Mouse (Mus musculus) testis, adult 2 months (tissue): ENCODE data around the gene Tmem245. TPM values are rescaled to one million over a fixed set of nuclear protein-coding genes. Genes with fewer than 3 reads are reported as not detected.

Experiments
- H3K27ac ChIP-seq: fragments of 200-500 bp; 2 replicates; pipeline ENCODE4 v1.5.1; 2012; ENCODE audit warnings: low read depth, low read length; ENCODE audit not compliant: control insufficient read depth, insufficient read depth
- H3K27me3 ChIP-seq: fragments of 200-500 bp; 2 replicates; pipeline ENCODE4 v1.6.1; 2012; ENCODE audit warnings: mild to moderate bottlenecking, low read length, moderate library complexity; ENCODE audit not compliant: control insufficient read depth, insufficient read depth
- H3K36me3 ChIP-seq: fragments of 200-500 bp; 2 replicates; pipeline ENCODE4 v1.6.1; 2012; ENCODE audit warnings: mild to moderate bottlenecking, low read length; ENCODE audit not compliant: control insufficient read depth, insufficient read depth
- H3K4me1 ChIP-seq: fragments of 200-500 bp; 2 replicates; pipeline ENCODE4 v1.6.1; 2012; ENCODE audit warnings: low read length; ENCODE audit not compliant: control insufficient read depth, insufficient read depth
- H3K4me3 ChIP-seq: fragments of 200-500 bp; 2 replicates; pipeline ENCODE4 v1.5.1; 2012; ENCODE audit warnings: low read depth, mild to moderate bottlenecking, low read length, moderate library complexity, mixed read lengths; ENCODE audit not compliant: control insufficient read depth
- CTCF ChIP-seq: fragments of 200-500 bp; IDR thresholded peaks from 2 replicates; pipeline ENCODE4 v1.5.1; 2012; ENCODE audit warnings: low read depth, mild to moderate bottlenecking, inconsistent platforms, low read length, moderate library complexity; ENCODE audit not compliant: control insufficient read depth, insufficient read depth, insufficient replicate concordance
- POLR2A ChIP-seq: fragments of 200-500 bp; IDR thresholded peaks from 2 replicates; pipeline ENCODE4 v1.6.1; 2012; ENCODE audit warnings: low read depth, mild to moderate bottlenecking, inconsistent platforms, low read length, moderate library complexity; ENCODE audit not compliant: control insufficient read depth
- polyA plus RNA-seq: library from polyadenylated mRNA; depleted of rRNA; stranded (reverse); fragments of >200 nt; gene quantifications from 2 replicates; pipeline ENCODE4 v1.2.3, GENCODE M21; 2012

Gene Tmem245
- polyA plus RNA-seq, 1 experiment, result 3.9 TPM

DNA sequence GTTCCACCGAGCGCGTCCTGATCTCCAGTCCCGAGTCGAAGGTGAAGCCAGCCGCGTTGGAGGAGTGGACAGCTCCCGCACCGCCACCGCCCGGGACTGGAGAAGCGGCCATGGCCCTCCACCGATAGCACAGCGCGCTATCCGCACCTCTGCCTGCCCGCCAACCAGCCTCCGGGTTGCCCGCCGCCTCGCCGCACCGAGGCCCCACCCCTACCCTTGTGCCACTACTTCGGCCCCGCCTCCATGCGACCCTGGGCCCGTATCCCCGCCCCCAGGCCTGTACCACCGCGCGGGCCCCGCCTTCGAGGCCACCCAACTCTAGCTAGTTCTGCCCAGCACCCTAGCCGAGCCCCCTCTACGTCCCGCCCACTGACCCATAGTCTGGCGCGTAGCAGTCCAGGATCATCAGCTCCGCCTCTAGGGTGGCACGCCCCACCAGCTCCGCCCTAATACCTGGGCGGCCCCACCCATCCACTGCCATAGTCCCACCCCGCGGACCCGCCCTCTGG lies 82.2 kb downstream of the Tmem245 start, which contains the start of gene Ctnnal1:
Gene Ctnnal1 (minus strand): TSS at position 186 of the 509 bp plus-strand sequence.
- H3K4me3 ChIP-seq, result peak within 1 kb of the TSS; percentile 91
- H3K27me3 ChIP-seq, result no peaks in the 10 kb centered on the region
- TF ChIP-seq CTCF (no peak), POLR2A (peak; percentile 45; the same call in 1 of the 2 replicates)
- peak within 1 kb of the TSS; percentile 72 for H3K27ac ChIP-seq
- peaks cover 10% of the 10 kb centered on the region for H3K4me1 ChIP-seq
- no peaks in the 10 kb centered on the region for H3K36me3 ChIP-seq

DNA sequence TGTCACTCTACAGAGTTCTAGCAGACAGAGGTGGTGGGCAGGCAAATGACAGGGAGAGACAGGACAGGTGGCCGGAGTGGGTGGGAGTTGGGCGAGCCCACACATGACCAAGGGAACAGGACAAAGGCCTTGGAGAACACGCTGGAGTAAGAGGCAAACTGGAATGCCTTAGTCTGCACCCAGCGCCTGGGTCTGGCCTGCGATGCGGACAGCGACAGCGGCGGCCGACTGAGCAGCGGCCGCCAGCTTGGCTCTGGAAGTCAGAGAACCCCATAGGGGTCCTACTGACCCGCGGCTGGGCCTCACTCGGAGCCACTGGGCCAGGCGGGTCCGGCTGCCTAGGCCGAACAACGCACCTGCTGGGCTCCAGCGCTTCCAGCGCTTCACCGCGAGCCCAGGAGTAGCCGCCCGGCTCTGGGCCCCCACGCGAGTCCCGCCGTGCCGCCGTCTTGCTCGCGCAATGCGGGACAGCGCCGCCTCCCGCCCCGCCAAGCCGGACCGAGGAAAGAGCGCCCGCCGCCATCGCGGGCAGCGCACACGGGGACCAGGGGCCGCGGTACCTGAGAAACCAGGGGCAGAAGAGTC lies 82.7 kb downstream of the Tmem245 start:
- H3K27me3 ChIP-seq, result no peaks in the 10 kb centered on the region
- peak overlapping the region; percentile 72 for H3K27ac ChIP-seq
- TF ChIP-seq CTCF (no peak), POLR2A (no peak)
- peak overlapping the region; percentile 91 for H3K4me3 ChIP-seq
- peaks cover 10% of the 10 kb centered on the region for H3K4me1 ChIP-seq
- H3K36me3 ChIP-seq, result no peaks in the 10 kb centered on the region

DNA sequence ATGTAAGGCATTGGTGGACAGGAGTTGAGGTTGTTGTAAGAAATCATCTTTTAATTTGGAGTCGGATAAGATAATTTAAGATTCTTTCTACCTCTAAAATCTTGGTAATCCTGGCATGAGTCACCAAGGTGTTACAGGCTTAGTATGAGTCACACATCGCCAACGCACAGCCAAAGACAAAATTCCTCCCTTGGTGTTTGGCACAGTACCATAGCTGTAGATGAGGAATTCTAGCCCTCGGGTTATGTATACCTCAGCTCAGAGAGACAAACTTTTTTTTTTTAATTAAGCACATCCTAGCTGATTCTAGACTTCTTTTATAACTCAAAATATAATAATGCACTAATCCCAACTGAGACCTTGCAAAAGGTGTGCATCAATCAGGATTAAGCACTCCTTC lies 83.2 kb downstream of the Tmem245 start:
- peak overlapping the region; percentile 91 for H3K4me3 ChIP-seq
- H3K27ac ChIP-seq, result peak overlapping the region; percentile 72
- peaks cover 10% of the 10 kb centered on the region for H3K4me1 ChIP-seq
- H3K36me3 ChIP-seq, result no peaks in the 10 kb centered on the region
- TF ChIP-seq CTCF (no peak), POLR2A (no peak)
- no peaks in the 10 kb centered on the region for H3K27me3 ChIP-seq

DNA sequence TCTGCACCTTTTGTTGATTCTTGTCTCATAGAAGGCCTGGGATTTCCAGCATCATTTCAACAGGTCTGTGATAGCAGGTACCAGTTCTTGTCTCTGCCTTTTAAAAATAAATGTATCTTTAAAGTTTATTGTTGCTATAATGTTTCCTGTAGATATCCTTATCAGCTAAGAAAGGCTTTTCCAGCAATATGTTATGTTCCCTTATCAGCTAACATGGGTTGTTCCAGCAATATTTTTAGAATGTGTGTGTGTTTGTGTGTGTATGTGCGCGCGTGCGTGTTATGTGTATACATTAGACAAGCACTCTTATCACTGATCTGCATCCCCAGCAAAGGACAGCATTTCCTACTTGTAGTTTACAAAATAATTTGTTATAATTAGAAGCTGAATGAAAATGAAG lies 85.7 kb downstream of the Tmem245 start:
- TF ChIP-seq CTCF (no peak), POLR2A (no peak)
- Histone ChIP-seq H3K27me3 (no peaks in the 10 kb centered on the region), H3K27ac (no peak overlapping the region), H3K4me3 (no peak overlapping the region), H3K36me3 (no peaks in the 10 kb centered on the region), H3K4me1 (peaks cover 10% of the 10 kb centered on the region)

DNA sequence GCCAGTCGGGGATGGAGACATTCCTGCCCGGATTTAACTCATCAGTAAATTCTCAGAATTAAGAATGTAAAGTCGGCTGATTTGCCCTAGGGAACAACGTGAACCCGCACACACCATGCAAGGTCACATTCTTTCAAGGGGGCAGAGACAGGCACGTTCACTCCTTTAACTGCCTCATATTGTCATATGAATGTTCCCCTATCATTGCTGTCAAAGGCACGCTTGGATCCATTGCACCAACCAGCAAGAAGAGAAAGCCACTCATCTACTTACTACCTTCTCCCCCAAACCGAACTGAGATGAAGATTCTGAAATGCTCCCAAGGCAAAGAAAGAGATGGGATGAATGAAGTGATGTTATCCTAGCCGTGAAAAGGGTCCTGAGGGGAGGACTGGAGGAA lies 88.5 kb downstream of the Tmem245 start:
- Histone ChIP-seq H3K27ac (no peak overlapping the region), H3K4me3 (no peak overlapping the region), H3K4me1 (no peaks in the 10 kb centered on the region), H3K36me3 (no peaks in the 10 kb centered on the region), H3K27me3 (no peaks in the 10 kb centered on the region)
- no peak for TF ChIP-seq CTCF
- no peak for TF ChIP-seq POLR2A

DNA sequence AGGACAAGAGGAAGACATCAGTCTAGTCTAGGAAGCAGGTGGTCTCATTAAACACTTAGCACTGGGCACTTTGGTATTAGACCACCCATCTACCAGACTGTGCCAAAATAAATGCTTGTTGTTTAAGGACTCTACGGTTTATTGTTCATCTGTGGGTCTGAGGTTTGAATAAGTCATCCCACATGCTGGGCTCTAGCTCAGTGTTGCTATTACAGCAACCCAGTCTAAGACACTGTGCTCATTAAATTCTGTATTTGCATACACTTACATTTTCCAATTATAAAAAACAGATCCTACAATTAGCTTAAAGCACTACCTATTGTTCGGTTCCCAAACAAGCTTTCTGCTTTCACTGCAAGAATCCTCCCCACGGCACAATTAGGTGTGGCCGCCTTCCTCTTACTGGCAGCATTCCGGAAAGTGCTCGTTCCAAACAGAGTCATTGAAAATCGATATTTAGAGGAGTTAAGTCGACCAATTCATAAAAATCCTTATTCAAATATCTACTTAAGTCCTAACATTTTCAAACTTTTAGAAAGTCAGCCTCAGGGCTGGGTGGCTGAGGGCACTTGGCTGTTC lies 90.8 kb downstream of the Tmem245 start:
- Histone ChIP-seq H3K27me3 (no peaks in the 10 kb centered on the region), H3K4me3 (no peak overlapping the region), H3K27ac (no peak overlapping the region), H3K4me1 (no peaks in the 10 kb centered on the region), H3K36me3 (no peaks in the 10 kb centered on the region)
- TF ChIP-seq CTCF, result no peak
- TF ChIP-seq POLR2A, result no peak

DNA sequence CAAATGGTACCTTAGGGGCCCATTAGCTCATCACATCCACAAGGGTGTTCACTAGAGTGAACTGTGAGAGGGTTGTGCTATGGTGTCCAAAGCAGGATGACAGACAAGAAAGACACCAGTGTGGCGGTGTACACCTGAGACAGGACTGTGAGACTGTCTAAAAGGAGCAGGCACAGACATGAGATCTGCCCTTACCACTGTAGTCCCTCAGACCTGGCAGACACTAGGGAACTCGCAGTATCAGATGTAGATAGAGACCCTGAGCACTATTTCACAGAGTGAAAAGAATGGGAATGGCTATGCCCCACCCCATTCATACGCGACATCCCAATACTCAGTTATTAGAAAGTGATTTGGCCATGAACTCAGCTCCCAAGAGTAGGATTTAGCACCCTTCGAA lies 91.3 kb downstream of the Tmem245 start:
- no peak for TF ChIP-seq POLR2A
- TF ChIP-seq CTCF, result no peak
- H3K4me1 ChIP-seq, result no peaks in the 10 kb centered on the region
- H3K27me3 ChIP-seq, result no peaks in the 10 kb centered on the region
- no peak overlapping the region for H3K27ac ChIP-seq
- no peaks in the 10 kb centered on the region for H3K36me3 ChIP-seq
- no peak overlapping the region for H3K4me3 ChIP-seq
